Mouse (Mus musculus): ENCODE results near the gene Mroh8.

GRCm38 (mm10) chr2:157245001-157245400 is 34.3 kb downstream of the Mroh8 start:
- TF ChIP-seq POLR2A (IDR thresholded peaks at IDR 0.05; ENCODE audit: extremely low read depth, insufficient read depth, low read length) = no peak
- no peak for TF ChIP-seq CTCF (IDR thresholded peaks at IDR 0.05; ENCODE audit: low read depth, low read length)

All from liver, adult 2 months (tissue).